Mouse (Mus musculus) stomach, embryonic 15.5 days (tissue): ENCODE data around the gene 4930442H23Rik. TPM values are rescaled to one million over a fixed set of nuclear protein-coding genes. Genes with fewer than 3 reads are reported as not detected.

ENCODE experiments used
- ATAC-seq: fragments of 200-750 bp; cut with Nextera tagmentation; 2 replicates; pipeline ENCODE4 v1.8.0; 2017; ENCODE audit warnings: low read depth, moderate number of reproducible peaks, moderate TSS enrichment; ENCODE audit not compliant: insufficient read depth, low FRiP score
- H3K27ac ChIP-seq: fragments of 300-500 bp; sonication (generic); 2 replicates; pipeline ENCODE4 v1.5.1; 2015; ENCODE audit warnings: mild to moderate bottlenecking, inconsistent platforms
- H3K27me3 ChIP-seq: fragments of 300-500 bp; sonication (generic); replicated peaks from 2 replicates; pipeline ENCODE4 v1.6.1; 2015; ENCODE audit warnings: inconsistent platforms
- H3K36me3 ChIP-seq: fragments of 300-500 bp; sonication (generic); 2 replicates; pipeline ENCODE4 v1.6.1; 2015; ENCODE audit warnings: inconsistent platforms
- H3K4me1 ChIP-seq: fragments of 300-500 bp; sonication (generic); 2 replicates; pipeline ENCODE4 v1.6.1; 2015; ENCODE audit warnings: inconsistent platforms
- H3K4me2 ChIP-seq: fragments of 300-500 bp; sonication (generic); 2 replicates; pipeline ENCODE4 v1.6.1; 2015; ENCODE audit warnings: mild to moderate bottlenecking, inconsistent platforms
- H3K4me3 ChIP-seq: fragments of 300-500 bp; sonication (generic); replicated peaks from 2 replicates; pipeline ENCODE4 v1.5.1; 2015; ENCODE audit warnings: inconsistent platforms
- H3K9ac ChIP-seq: fragments of 300-500 bp; sonication (generic); 2 replicates; pipeline ENCODE4 v1.6.1; 2015; ENCODE audit warnings: inconsistent platforms
- H3K9me3 ChIP-seq: fragments of 300-500 bp; sonication (generic); 2 replicates; pipeline ENCODE4 v1.6.1; 2016; ENCODE audit warnings: inconsistent platforms
- WGBS: fragments of 180-500 bp; shearing (Covaris S2); methylation state at CpG from one replicate; pipeline ENCODE4 v1.1.7; 2015; 5-methylcytosine and 5-hydroxymethylcytosine counted together
- polyA plus RNA-seq: library from polyadenylated mRNA; unstranded; fragments of >200 nt; fragmentation: Nextera tagmentation; extraction: Ambion mirVana; gene quantifications from 2 replicates; pipeline ENCODE4 v1.2.1, GENCODE M21; 2015

4930442H23Rik gene
- polyA plus RNA-seq, 1 experiment from 2014 or later: not detected

DNA sequence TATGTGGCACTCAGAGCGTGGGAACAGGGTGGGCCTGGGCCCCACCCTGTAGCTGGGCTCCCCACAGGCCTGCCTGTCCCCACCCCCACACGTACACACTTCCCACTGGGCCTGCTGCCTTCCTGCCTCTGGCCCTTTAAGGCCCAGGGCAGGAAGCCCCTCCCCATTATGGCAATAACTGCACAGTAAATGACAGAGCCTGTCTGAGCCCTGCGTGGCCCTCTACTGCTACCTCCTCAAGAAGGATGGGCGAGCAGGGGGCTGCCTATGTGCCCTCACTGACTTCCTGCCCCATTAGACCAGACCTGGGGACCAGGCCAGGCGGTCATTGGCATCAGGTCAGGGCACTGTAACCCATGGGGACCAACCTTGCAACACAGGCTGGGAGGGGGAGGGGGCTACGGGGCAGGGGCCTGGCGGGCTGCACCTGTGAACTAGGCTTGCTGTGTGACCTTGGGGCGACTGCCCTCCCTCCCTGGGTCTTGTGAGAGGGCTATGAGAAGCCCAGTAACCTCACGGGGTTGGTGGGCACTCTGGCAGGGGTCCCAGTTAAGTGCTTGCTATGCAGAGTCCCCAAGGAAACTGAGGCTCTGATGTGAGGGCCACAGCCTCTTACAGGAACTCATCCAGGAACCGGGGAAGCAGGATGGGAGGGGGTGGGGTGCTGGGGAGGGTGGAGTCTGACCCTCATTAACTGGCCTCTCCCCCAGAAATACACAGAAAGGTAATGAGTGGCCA lies 42.8 kb downstream of the 4930442H23Rik start:
- Histone ChIP-seq H3K27ac (peak overlapping the region; percentile 87), H3K4me3 (peak overlapping the region; percentile 81), H3K36me3 (peaks cover 29% of the 10 kb centered on the region), H3K27me3 (no peaks in the 10 kb centered on the region), H3K9me3 (no peaks in the 10 kb centered on the region), H3K9ac (peak overlapping the region; percentile 19; the same call in 1 of the 2 replicates), H3K4me2 (peak overlapping the region; percentile 82), H3K4me1 (peaks cover 53% of the 10 kb centered on the region)
- WGBS: 39% methylated on average over 10 of the region's 10 CpGs
- no peak for ATAC-seq

DNA sequence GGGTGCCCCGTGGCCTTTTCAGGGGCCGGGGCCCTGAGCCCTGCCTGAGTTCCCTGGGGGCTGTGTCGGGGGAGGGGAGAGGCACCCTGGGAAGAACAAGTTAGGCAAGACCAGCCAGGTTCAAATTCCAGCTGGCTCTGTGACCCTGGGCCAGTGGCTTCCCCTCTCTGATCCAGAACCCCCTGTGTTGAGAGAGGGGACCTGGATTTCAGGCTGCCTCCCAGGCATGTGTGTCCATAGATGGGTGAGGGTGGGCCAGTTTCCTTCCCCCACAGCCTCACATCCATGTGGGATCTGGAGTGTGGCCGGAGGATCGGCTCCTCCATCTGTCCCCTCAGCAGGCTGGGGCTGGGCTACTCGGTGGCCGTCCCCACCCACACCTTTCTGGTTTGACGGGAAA lies 43.6 kb downstream of the 4930442H23Rik start:
- no peaks in the 10 kb centered on the region for H3K9me3 ChIP-seq
- WGBS: 39% methylated on average over 8 of the region's 8 CpGs
- H3K36me3 ChIP-seq: peaks cover 20% of the 10 kb centered on the region
- peak overlapping the region; percentile 87 for H3K27ac ChIP-seq
- no peak for ATAC-seq
- 0 out of 2 replicates have a peak, but pooled peaks cover 3% of the 10 kb centered on the region for H3K27me3 ChIP-seq
- peak overlapping the region; percentile 82 for H3K4me2 ChIP-seq
- H3K4me1 ChIP-seq: peaks cover 56% of the 10 kb centered on the region
- peak overlapping the region; percentile 81 for H3K4me3 ChIP-seq
- H3K9ac ChIP-seq: peak overlapping the region; percentile 19; the same call in 1 of the 2 replicates

- Histone ChIP-seq H3K27ac (peak overlapping the region; percentile 87), H3K36me3 (peaks cover 15% of the 10 kb centered on the region), H3K9me3 (no peaks in the 10 kb centered on the region), H3K4me3 (peak overlapping the region; percentile 81), H3K9ac (peak overlapping the region; percentile 42; the same call in 1 of the 2 replicates), H3K4me2 (peak overlapping the region; percentile 82), H3K4me1 (peaks cover 57% of the 10 kb centered on the region), H3K27me3 (0 out of 2 replicates have a peak, but pooled peaks cover 3% of the 10 kb centered on the region)
- ATAC-seq: no peak
- 58% methylated on average over 4 of the region's 4 CpGs for WGBS
These were observed 44.2 kb downstream of the 4930442H23Rik start for GRCm38 (mm10) chr10:81139529-81139846.

GRCm38 (mm10) chr10:81138821-81139528 lies 44.7 kb downstream of the 4930442H23Rik start:
- Histone ChIP-seq H3K9me3 (no peaks in the 10 kb centered on the region), H3K27ac (peak overlapping the region; percentile 87), H3K4me3 (peak overlapping the region; percentile 81), H3K4me2 (peak overlapping the region; percentile 82), H3K4me1 (peaks cover 61% of the 10 kb centered on the region), H3K27me3 (peaks cover 9% of the 10 kb centered on the region; the same call in 1 of the 2 replicates), H3K9ac (peak overlapping the region; percentile 42; the same call in 1 of the 2 replicates), H3K36me3 (peaks cover 10% of the 10 kb centered on the region)
- WGBS: 51% methylated on average over 11 of the region's 11 CpGs
- no peak for ATAC-seq

DNA sequence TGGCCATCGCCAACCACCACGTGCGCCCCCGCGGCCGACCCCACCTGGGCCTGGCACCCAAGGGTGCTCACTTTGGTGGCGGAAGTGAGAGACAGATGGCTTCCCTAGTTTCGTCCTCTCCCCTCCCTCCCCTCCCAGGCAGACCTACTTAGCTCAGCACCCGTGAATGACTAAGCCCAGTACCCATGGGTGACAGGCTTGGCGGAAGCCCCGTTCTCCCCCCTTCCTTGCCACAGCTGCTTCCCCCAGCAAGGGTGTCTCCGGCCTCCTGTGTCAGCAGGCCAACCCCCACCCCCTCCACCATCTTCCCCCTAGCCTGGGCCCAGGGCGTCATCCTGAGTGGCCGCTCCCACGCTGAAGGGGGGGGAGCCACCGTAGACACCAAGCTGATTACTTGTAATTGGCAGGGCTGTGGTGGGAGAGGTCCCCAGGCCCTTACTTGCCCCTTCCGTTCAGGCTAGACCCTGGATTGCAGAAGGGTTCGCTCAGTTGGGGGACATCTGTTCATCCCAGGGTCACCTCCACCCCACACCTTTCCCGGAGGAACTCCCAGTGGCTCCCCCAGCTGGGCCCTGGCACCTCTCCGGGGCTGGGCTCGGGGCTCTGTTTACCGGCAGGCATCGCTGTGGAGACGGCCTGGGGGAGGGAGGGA lies 45.4 kb downstream of the 4930442H23Rik start:
- peaks cover 10% of the 10 kb centered on the region; the same call in 1 of the 2 replicates for H3K27me3 ChIP-seq
- H3K27ac ChIP-seq: peak overlapping the region; percentile 87
- H3K4me3 ChIP-seq: peak overlapping the region; percentile 81
- H3K4me2 ChIP-seq: peak overlapping the region; percentile 82
- H3K9me3 ChIP-seq: no peaks in the 10 kb centered on the region
- 0 out of 2 replicates have a peak, but pooled peaks cover 3% of the 10 kb centered on the region for H3K36me3 ChIP-seq
- under 1% methylated on average over 24 of the region's 24 CpGs for WGBS
- peaks cover 61% of the 10 kb centered on the region for H3K4me1 ChIP-seq
- no peak for ATAC-seq
- peak overlapping the region; percentile 92 for H3K9ac ChIP-seq

GRCm38 (mm10) chr10:81137252-81138130 lies 46.2 kb downstream of the 4930442H23Rik start:
- Histone ChIP-seq H3K9ac (peak overlapping the region; percentile 92), H3K4me1 (peaks cover 55% of the 10 kb centered on the region), H3K9me3 (no peaks in the 10 kb centered on the region), H3K4me3 (peak overlapping the region; percentile 81), H3K4me2 (peak overlapping the region; percentile 82), H3K27ac (peak overlapping the region; percentile 99), H3K27me3 (peaks cover 10% of the 10 kb centered on the region; the same call in 1 of the 2 replicates), H3K36me3 (no peaks in the 10 kb centered on the region)
- 0% methylated on average over 50 of the region's 89 CpGs for WGBS
- ATAC-seq: peak; percentile 89

GRCm38 (mm10) chr10:81136706-81137231 lies 46.9 kb downstream of the 4930442H23Rik start:
- H3K9me3 ChIP-seq: no peaks in the 10 kb centered on the region
- peak overlapping the region; percentile 78 for H3K4me3 ChIP-seq
- H3K4me1 ChIP-seq: peaks cover 50% of the 10 kb centered on the region
- ATAC-seq: no peak
- H3K36me3 ChIP-seq: no peaks in the 10 kb centered on the region
- peak overlapping the region; percentile 98 for H3K9ac ChIP-seq
- peak overlapping the region; percentile 94 for H3K4me2 ChIP-seq
- peak overlapping the region; percentile 99 for H3K27ac ChIP-seq
- H3K27me3 ChIP-seq: peaks cover 10% of the 10 kb centered on the region; the same call in 1 of the 2 replicates
- 0% methylated on average over 39 of the region's 50 CpGs for WGBS

DNA sequence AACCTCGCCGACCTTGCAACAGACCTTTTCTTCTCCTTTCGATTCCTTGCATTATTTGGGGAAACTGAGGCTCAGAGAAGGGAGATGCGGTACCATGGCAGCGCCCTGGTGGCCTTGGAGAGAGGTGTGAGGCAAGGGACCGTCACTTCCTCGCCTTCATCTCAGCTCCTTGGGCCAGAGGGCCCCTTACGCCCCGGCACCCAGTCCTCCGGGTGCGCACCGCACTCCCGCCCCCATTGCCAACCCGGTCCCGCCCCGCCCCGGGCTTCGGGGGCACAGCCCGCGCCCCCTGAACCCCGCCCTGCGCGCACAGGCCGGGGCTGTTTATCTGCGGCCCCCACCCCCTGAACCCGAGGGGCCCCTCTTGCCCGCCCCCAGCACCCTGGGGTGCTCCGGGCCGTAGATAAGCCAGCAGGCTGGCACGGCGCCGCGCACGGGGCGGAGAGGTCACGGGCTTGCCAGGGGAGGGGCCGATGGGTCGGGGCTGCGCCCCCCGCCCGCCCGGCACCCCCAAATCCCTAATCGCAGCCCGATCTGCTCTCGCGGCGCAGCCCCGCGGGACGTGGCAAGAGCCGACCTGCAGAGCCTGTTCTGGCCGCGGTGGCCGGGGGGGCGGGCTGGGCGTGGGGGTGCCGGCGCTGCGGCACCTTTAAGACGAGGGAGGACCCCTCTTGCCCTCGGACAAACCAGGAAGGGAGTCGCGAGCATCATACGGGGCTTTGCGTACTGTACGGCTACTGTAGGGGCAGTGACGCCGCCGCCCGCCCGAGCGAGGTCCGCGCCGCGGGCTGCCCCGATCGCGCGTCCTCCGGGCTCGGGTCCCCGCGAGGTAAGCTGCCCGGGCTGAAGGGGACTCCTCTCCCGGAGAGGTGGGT lies 47.6 kb downstream of the 4930442H23Rik start:
- under 1% methylated on average over 61 of the region's 86 CpGs for WGBS
- Histone ChIP-seq H3K27me3 (peaks cover 10% of the 10 kb centered on the region; the same call in 1 of the 2 replicates), H3K9ac (peak overlapping the region; percentile 98), H3K36me3 (no peaks in the 10 kb centered on the region), H3K4me1 (peaks cover 43% of the 10 kb centered on the region), H3K9me3 (no peaks in the 10 kb centered on the region), H3K4me2 (peak overlapping the region; percentile 94), H3K4me3 (peak overlapping the region; percentile 78), H3K27ac (peak overlapping the region; percentile 99)
- ATAC-seq: peak; percentile 28

- Histone ChIP-seq H3K4me3 (peak within 1 kb of the TSS; percentile 78), H3K36me3 (no peaks in the 10 kb centered on the region), H3K4me2 (peak within 1 kb of the TSS; percentile 94), H3K27me3 (peaks cover 10% of the 10 kb centered on the region; the same call in 1 of the 2 replicates), H3K27ac (peak within 1 kb of the TSS; percentile 99), H3K9ac (peak within 1 kb of the TSS; percentile 98), H3K4me1 (peaks cover 34% of the 10 kb centered on the region), H3K9me3 (no peaks in the 10 kb centered on the region)
- WGBS: 3% methylated on average over 41 of the region's 41 CpGs
- no peak for ATAC-seq
These were observed 48.5 kb downstream of the 4930442H23Rik start, which contains the start of gene Zbtb7a for GRCm38 (mm10) chr10:81134966-81135681. Gene Zbtb7a, plus strand, starts transcription at chr10:81135220.
